In genomic region chr4:88035361-88035760, GRCm38 (mm10) we compare ENCODE assay signal across 7 mouse cellular contexts. TPM values are rescaled to one million over a fixed set of nuclear protein-coding genes. Genes with fewer than 3 reads are reported as not detected.
DNase-seq lines count a peak whose midpoint lies in the region; TF ChIP-seq lines count a peak whose summit lies in the region.

No protein-coding gene starts in this region.

- DNase-seq in ES-E14 (ENCODE audit: low read depth, low spot score): no peak
- DNase-seq in adrenal gland, postnatal 25 days: peak; percentile 28
- peak; percentile 62 for DNase-seq in forebrain, embryonic 10.5 days (ENCODE audit: extremely low spot score, low spot score)
- peak; percentile 63 for DNase-seq in hindbrain, embryonic 10.5 days (ENCODE audit: low spot score)
- peak; percentile 31 for DNase-seq in layer of hippocampus, adult 9-11 months
- peak; percentile 77 for DNase-seq in lung, postnatal 10 days
- DNase-seq in right cerebral cortex, postnatal 10 days (ENCODE audit: low spot score in 2 of 2): peak; percentile 72 to 77

- H3K4me1 ChIP-seq in ES-E14 (ENCODE audit: control insufficient read depth in 2 of 2, insufficient read depth in 2 of 2, low read length in 2 of 2, poor library complexity in 1 of 2): no peaks in the 10 kb centered on the region
- H3K4me1 ChIP-seq in forebrain, embryonic 10.5 days: peaks cover 35% of the 10 kb centered on the region
- peaks cover 23% of the 10 kb centered on the region for H3K4me1 ChIP-seq in hindbrain, embryonic 10.5 days (replicated peaks)

- under 1% methylated on average over 11 of the region's 11 CpGs for WGBS in forebrain, embryonic 10.5 days
- under 1% methylated on average over 11 of the region's 11 CpGs for WGBS in hindbrain, embryonic 10.5 days

- no peak overlapping the region for H3K9ac ChIP-seq in ES-E14 (ENCODE audit: insufficient read depth, low read depth, low read length, poor library complexity, severe bottlenecking)

- H3K9me3 ChIP-seq in ES-E14 (ENCODE audit: control insufficient read depth, insufficient read depth, low read depth, low read length): no peaks in the 10 kb centered on the region
- H3K9me3 ChIP-seq in forebrain, embryonic 10.5 days: no peaks in the 10 kb centered on the region
- no peaks in the 10 kb centered on the region for H3K9me3 ChIP-seq in hindbrain, embryonic 10.5 days

- no peaks in the 10 kb centered on the region for H3K36me3 ChIP-seq in ES-E14 (ENCODE audit: control insufficient read depth, insufficient read depth, low read length, poor library complexity, severe bottlenecking)
- H3K36me3 ChIP-seq in forebrain, embryonic 10.5 days (replicated peaks): no peaks in the 10 kb centered on the region
- H3K36me3 ChIP-seq in hindbrain, embryonic 10.5 days: no peaks in the 10 kb centered on the region; the same call in 1 of the 2 replicates

- no peak overlapping the region for H3K27ac ChIP-seq in ES-E14 (ENCODE audit: insufficient read depth, low read depth, low read length, poor library complexity, severe bottlenecking)
- H3K27ac ChIP-seq in forebrain, embryonic 10.5 days: no peak overlapping the region
- H3K27ac ChIP-seq in hindbrain, embryonic 10.5 days: no peak overlapping the region

- in situ Hi-C loops in ES-E14 (cut with MboI; ENCODE audit: low sequenced_read_pairs in 2 of 2, unreplicated experiment in 2 of 2): loop anchor here in 1 of 2 experiments (25.0 kb wide), 1 partner anchor 502 kb away; no protein-coding TSS in a partner anchor

- H3K27me3 ChIP-seq in forebrain, embryonic 10.5 days (ENCODE audit: poor library complexity, severe bottlenecking): peaks cover 15% of the 10 kb centered on the region
- peaks cover 16% of the 10 kb centered on the region for H3K27me3 ChIP-seq in hindbrain, embryonic 10.5 days (ENCODE audit: insufficient read depth, poor library complexity, severe bottlenecking)

- H3K4me3 ChIP-seq in ES-E14 (ENCODE audit: insufficient read depth in 1 of 2, low read depth in 1 of 2, low read length in 2 of 2, poor library complexity in 1 of 2, severe bottlenecking in 1 of 2): no peak overlapping the region
- peak overlapping the region; percentile 94 for H3K4me3 ChIP-seq in forebrain, embryonic 10.5 days
- H3K4me3 ChIP-seq in hindbrain, embryonic 10.5 days: peak overlapping the region; percentile 88

TF ChIP-seq in ES-E14, 5 proteins besides CTCF, POLR2A, EP300 and RAD21:
- TF ChIP-seq ZC3H11A (IDR thresholded peaks at IDR 0.05; ENCODE audit: borderline replicate concordance, low read depth, low read length) (peak; percentile 87), MAFK (IDR thresholded peaks at IDR 0.05; ENCODE audit: insufficient read depth, low read depth, low read length) (no peak)
TF ChIP-seq in ES-E14: peak in this region for 1.

RNA-seq across cellular contexts. Expression of gene Mllt3, which starts 2.2 kb away (rescaled TPM):
- total RNA-seq in ES-E14 (2012; rRNA removed): 10.0 and 11.1 TPM in 2 replicates
- total RNA-seq in adrenal gland, postnatal 25 days (2021): 18.5 and 23.7 TPM in 2 replicates
- 51.8 and 55.6 TPM in 2 replicates for polyA plus RNA-seq in forebrain, embryonic 10.5 days (2016; fragmentation: Nextera tagmentation; extraction: Ambion mirVana)
- polyA plus RNA-seq in hindbrain, embryonic 10.5 days (2016; fragmentation: Nextera tagmentation; extraction: Ambion mirVana): 45.4 and 52.5 TPM in 2 replicates

RNA-seq across cellular contexts. Expression of gene Focad, which starts 59.1 kb away (rescaled TPM):
- total RNA-seq in ES-E14 (2012; rRNA removed): 14.7 and 17.1 TPM in 2 replicates
- 22.2 and 27.1 TPM in 2 replicates for total RNA-seq in adrenal gland, postnatal 25 days (2021)
- 18.2 and 18.9 TPM in 2 replicates for polyA plus RNA-seq in forebrain, embryonic 10.5 days (2016; fragmentation: Nextera tagmentation; extraction: Ambion mirVana)
- 15.1 and 17.5 TPM in 2 replicates for polyA plus RNA-seq in hindbrain, embryonic 10.5 days (2016; fragmentation: Nextera tagmentation; extraction: Ambion mirVana)

Comparison
In these comparisons a context has a peak if more than half of its experiments do, and no peak if none do; other contexts are left out.
1. H3K4me3 ChIP-seq: peak in forebrain, embryonic 10.5 days (single experiment) and hindbrain, embryonic 10.5 days (single experiment); none in ES-E14 (0 of 2).